Mouse (Mus musculus) MEL (cell line): ENCODE results near the gene Zfp352.

Experiments
- BHLHE40 ChIP-seq: IDR thresholded peaks from 2 replicates; pipeline ENCODE4 v1.6.1; 2012; ENCODE audit warnings: low read depth, mild to moderate bottlenecking, inconsistent platforms, low read length, improper control_type of control experiment, borderline replicate concordance
- CTCF ChIP-seq, 3 experiments: IDR thresholded peaks in 2 of 3; conservative IDR thresholded peaks in 1 of 3; 2 replicates each; pipeline ENCODE4 v1.5.1; 2011 to 2012; ENCODE audit warnings: low read length in 3 of 3, low read depth in 2 of 3, mild to moderate bottlenecking in 2 of 3, improper control_type of control experiment in 1 of 3, inconsistent platforms in 1 of 3, mixed read lengths in 1 of 3, moderate library complexity in 1 of 3; ENCODE audit not compliant: control insufficient read depth in 1 of 3, insufficient read depth in 1 of 3, poor library complexity in 1 of 3, severe bottlenecking in 1 of 3
- MAZ ChIP-seq: IDR thresholded peaks from 2 replicates; pipeline ENCODE4 v1.6.1; 2012; ENCODE audit warnings: low read depth, mild to moderate bottlenecking, inconsistent platforms, low read length, improper control_type of control experiment
- POLR2A ChIP-seq, 2 experiments: IDR thresholded peaks; 2 replicates each; pipeline ENCODE4 v1.6.1; 2011 to 2012; ENCODE audit warnings: low read length in 2 of 2, mild to moderate bottlenecking in 2 of 2, control low read depth in 1 of 2, improper control_type of control experiment in 1 of 2, low read depth in 1 of 2, moderate library complexity in 1 of 2; ENCODE audit not compliant: control insufficient read depth in 1 of 2, insufficient read depth in 1 of 2, poor library complexity in 1 of 2

- TF ChIP-seq POLR2A (IDR thresholded peaks at IDR 0.05; ENCODE audit: control insufficient read depth in 1 of 2, insufficient read depth in 1 of 2, low read depth in 1 of 2, low read length in 2 of 2, poor library complexity in 1 of 2) (no peak), CTCF (IDR thresholded peaks at IDR 0.05 in 2 of 3, conservative IDR thresholded peaks at IDR 0.05 in 1 of 3; ENCODE audit: control insufficient read depth in 1 of 3, insufficient read depth in 1 of 3, low read depth in 2 of 3, low read length in 3 of 3, poor library complexity in 1 of 3, severe bottlenecking in 1 of 3) (peak in 1 of 3 experiments; percentile 39; a peak in 2 of 6 replicates), MAZ (no peak), BHLHE40 (no peak)
Measured at GRCm38 (mm10) chr4:90170890-90171483, 47.6 kb upstream of the Zfp352 start.
